Mouse (Mus musculus) intestine, embryonic 16.5 days (tissue): ENCODE data around the gene Heca. TPM values are rescaled to one million over a fixed set of nuclear protein-coding genes. Genes with fewer than 3 reads are reported as not detected.
A peak's percentile ranks its signal among the peaks of the same experiment; 100 is the strongest.
"Not testable (repeated sequence)": the region's sequence is repeated elsewhere in the genome, so short reads cannot be mapped to it uniquely, and the experiment has no call there.

Source experiments
- ATAC-seq: fragments of 200-750 bp; cut with Nextera tagmentation; 2 replicates; pipeline ENCODE4 v1.8.0; 2017; ENCODE audit warnings: moderate TSS enrichment, moderate library complexity
- H3K27ac ChIP-seq: fragments of 300-500 bp; sonication (generic); 2 replicates; pipeline ENCODE4 v1.5.1; 2014; ENCODE audit warnings: mild to moderate bottlenecking, low read length
- H3K27me3 ChIP-seq: fragments of 300-500 bp; sonication (generic); replicated peaks from 2 replicates; pipeline ENCODE4 v1.6.1; 2014; ENCODE audit warnings: low read length, control low read depth, mixed read lengths; ENCODE audit not compliant: control insufficient read depth, insufficient read depth
- H3K36me3 ChIP-seq: fragments of 300-500 bp; sonication (generic); 2 replicates; pipeline ENCODE4 v1.6.1; 2014; ENCODE audit warnings: low read length, control low read depth; ENCODE audit not compliant: control insufficient read depth, insufficient read depth
- H3K4me1 ChIP-seq: fragments of 300-500 bp; sonication (generic); 2 replicates; pipeline ENCODE4 v1.6.1; 2014; ENCODE audit warnings: low read length, control low read depth, mixed read lengths; ENCODE audit not compliant: control insufficient read depth, insufficient read depth
- H3K4me2 ChIP-seq: fragments of 300-500 bp; sonication (generic); 2 replicates; pipeline ENCODE4 v1.6.1; 2014; ENCODE audit warnings: low read depth, low read length, control low read depth
- H3K4me3 ChIP-seq: fragments of 300-500 bp; sonication (generic); 2 replicates; pipeline ENCODE4 v1.5.1; 2014; ENCODE audit warnings: mild to moderate bottlenecking, low read length
- H3K9ac ChIP-seq: fragments of 300-500 bp; sonication (generic); 2 replicates; pipeline ENCODE4 v1.6.1; 2014; ENCODE audit warnings: low read depth, low read length
- H3K9me3 ChIP-seq: fragments of 300-500 bp; sonication (generic); 2 replicates; pipeline ENCODE4 v1.6.1; 2016; ENCODE audit warnings: low read length, control low read depth; ENCODE audit not compliant: control insufficient read depth
- WGBS: fragments of 180-500 bp; shearing (Covaris S2); extraction: QIAGEN DNeasy Blood & Tissue Kit; methylation state at CpG from one replicate; pipeline ENCODE4 v1.1.7; 2014; 5-methylcytosine and 5-hydroxymethylcytosine counted together
- polyA plus RNA-seq: library from polyadenylated mRNA; unstranded; fragments of >200 nt; fragmentation: Nextera tagmentation; extraction: Ambion mirVana; gene quantifications from 2 replicates; pipeline ENCODE4 v1.2.1, GENCODE M21; 2015

The Heca gene
- polyA plus RNA-seq, 1 experiment from 2014 or later, result 2.6 TPM

GRCm38 (mm10) chr10:17857647-17858261 is 90.1 kb downstream of the Heca start:
- no peaks in the 10 kb centered on the region for H3K36me3 ChIP-seq
- ATAC-seq, result no peak
- no peaks in the 10 kb centered on the region for H3K9me3 ChIP-seq
- no peak overlapping the region for H3K4me2 ChIP-seq
- H3K27ac ChIP-seq, result no peak overlapping the region
- H3K9ac ChIP-seq, result no peak overlapping the region
- H3K4me3 ChIP-seq, result no peak overlapping the region
- no peaks in the 10 kb centered on the region for H3K4me1 ChIP-seq
- H3K27me3 ChIP-seq, result no peaks in the 10 kb centered on the region
- 90% methylated on average over 9 of the region's 9 CpGs for WGBS

- Histone ChIP-seq H3K36me3 (no peaks in the 10 kb centered on the region), H3K9ac (no peak overlapping the region), H3K4me3 (no peak overlapping the region), H3K4me2 (no peak overlapping the region), H3K27me3 (no peaks in the 10 kb centered on the region), H3K27ac (no peak overlapping the region), H3K9me3 (no peaks in the 10 kb centered on the region), H3K4me1 (no peaks in the 10 kb centered on the region)
- WGBS, result 50% methylated on average over 4 of the region's 4 CpGs
- ATAC-seq, result no peak
These were observed 102.9 kb downstream of the Heca start for GRCm38 (mm10) chr10:17844781-17845537.

DNA sequence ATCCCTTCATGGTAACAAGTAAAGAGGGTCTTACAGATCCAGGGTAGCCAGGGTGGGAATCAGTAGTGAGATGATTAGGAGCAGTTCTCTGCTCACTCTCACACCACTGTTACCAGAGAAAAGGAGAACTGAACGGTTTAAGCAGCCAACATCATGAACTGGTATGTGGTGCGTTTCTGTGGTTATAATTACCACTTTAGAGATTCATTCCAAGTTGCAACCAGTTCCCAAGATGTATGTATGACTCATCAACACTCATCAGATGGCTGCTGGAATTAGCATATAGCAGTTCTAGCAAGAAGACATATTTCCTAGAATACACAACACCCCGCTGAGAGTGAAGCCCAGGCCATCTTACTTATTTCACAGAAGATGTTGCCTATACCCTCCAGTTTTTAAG is 105.8 kb downstream of the Heca start:
- WGBS, result 91% methylated on average over 3 of the region's 3 CpGs
- no peaks in the 10 kb centered on the region for H3K9me3 ChIP-seq
- H3K27ac ChIP-seq, result no peak overlapping the region
- no peak overlapping the region for H3K4me2 ChIP-seq
- no peaks in the 10 kb centered on the region for H3K4me1 ChIP-seq
- H3K4me3 ChIP-seq, result no peak overlapping the region
- H3K27me3 ChIP-seq, result no peaks in the 10 kb centered on the region
- ATAC-seq, result no peak
- H3K36me3 ChIP-seq, result no peaks in the 10 kb centered on the region
- H3K9ac ChIP-seq, result no peak overlapping the region

DNA sequence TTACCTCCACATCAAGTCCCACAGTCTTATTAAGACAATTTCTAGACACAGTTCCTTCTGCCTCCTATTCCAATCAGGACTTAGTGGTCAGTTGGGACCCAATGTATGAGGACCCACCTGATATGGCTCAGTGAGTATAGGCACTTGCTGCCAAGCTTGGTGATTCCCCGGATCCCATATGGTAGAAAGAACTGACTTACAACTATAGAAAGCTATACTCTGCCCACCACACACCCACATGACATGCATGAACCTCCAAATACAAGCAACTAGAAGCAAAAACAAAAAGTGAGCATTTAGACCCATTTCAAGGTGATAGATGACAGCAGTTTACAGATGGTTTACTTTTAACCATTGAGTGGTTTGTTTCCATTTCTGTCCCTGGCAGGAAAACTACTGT is 111.6 kb downstream of the Heca start:
- no peak overlapping the region for H3K27ac ChIP-seq
- no peak overlapping the region for H3K9ac ChIP-seq
- H3K4me3 ChIP-seq, result no peak overlapping the region
- whole genome bisulfite sequencing, result 93% methylated on average over 1 of the region's 1 CpGs
- H3K27me3 ChIP-seq, result no peaks in the 10 kb centered on the region
- no peaks in the 10 kb centered on the region for H3K4me1 ChIP-seq
- no peak overlapping the region for H3K4me2 ChIP-seq
- no peak for ATAC-seq
- H3K36me3 ChIP-seq, result no peaks in the 10 kb centered on the region
- H3K9me3 ChIP-seq, result no peaks in the 10 kb centered on the region

- H3K4me1 ChIP-seq, result no peaks in the 10 kb centered on the region
- ATAC-seq, result no peak
- no peaks in the 10 kb centered on the region for H3K27me3 ChIP-seq
- 79% methylated on average over 6 of the region's 6 CpGs for WGBS
- H3K36me3 ChIP-seq, result no peaks in the 10 kb centered on the region
- H3K9ac ChIP-seq, result no peak overlapping the region
- no peak overlapping the region for H3K27ac ChIP-seq
- H3K4me3 ChIP-seq, result no peak overlapping the region
- no peaks in the 10 kb centered on the region for H3K9me3 ChIP-seq
- H3K4me2 ChIP-seq, result no peak overlapping the region
These were observed 112.8 kb downstream of the Heca start for GRCm38 (mm10) chr10:17835031-17835430.

GRCm38 (mm10) chr10:17831041-17831440 is 116.8 kb downstream of the Heca start:
- no peak for ATAC-seq
- Histone ChIP-seq H3K4me1 (peaks cover 5% of the 10 kb centered on the region), H3K36me3 (no peaks in the 10 kb centered on the region), H3K27ac (no peak overlapping the region), H3K9me3 (no peaks in the 10 kb centered on the region), H3K4me3 (no peak overlapping the region), H3K9ac (no peak overlapping the region), H3K4me2 (no peak overlapping the region), H3K27me3 (no peaks in the 10 kb centered on the region)
- WGBS, result 60% methylated on average over 3 of the region's 3 CpGs

- Histone ChIP-seq H3K4me3 (no peak overlapping the region), H3K9ac (no peak overlapping the region), H3K27ac (no peak overlapping the region), H3K4me1 (peaks cover 5% of the 10 kb centered on the region), H3K9me3 (no peaks in the 10 kb centered on the region), H3K36me3 (no peaks in the 10 kb centered on the region), H3K27me3 (no peaks in the 10 kb centered on the region), H3K4me2 (no peak overlapping the region)
- WGBS, result 77% methylated on average over 4 of the region's 4 CpGs
- no peak for ATAC-seq
These were observed 118.7 kb downstream of the Heca start for GRCm38 (mm10) chr10:17829205-17829604.

GRCm38 (mm10) chr10:17827391-17827790 is 120.5 kb downstream of the Heca start:
- Histone ChIP-seq H3K9ac (0 out of 2 replicates have a peak overlapping the region, but pooled peaks have one; percentile 11), H3K4me2 (peak overlapping the region; percentile 33), H3K27ac (no peak overlapping the region), H3K36me3 (no peaks in the 10 kb centered on the region), H3K9me3 (no peaks in the 10 kb centered on the region), H3K4me3 (peak overlapping the region; percentile 12; the same call in 1 of the 2 replicates), H3K27me3 (no peaks in the 10 kb centered on the region), H3K4me1 (peaks cover 5% of the 10 kb centered on the region)
- 9% methylated on average over 12 of the region's 12 CpGs for whole genome bisulfite sequencing
- no peak for ATAC-seq

DNA sequence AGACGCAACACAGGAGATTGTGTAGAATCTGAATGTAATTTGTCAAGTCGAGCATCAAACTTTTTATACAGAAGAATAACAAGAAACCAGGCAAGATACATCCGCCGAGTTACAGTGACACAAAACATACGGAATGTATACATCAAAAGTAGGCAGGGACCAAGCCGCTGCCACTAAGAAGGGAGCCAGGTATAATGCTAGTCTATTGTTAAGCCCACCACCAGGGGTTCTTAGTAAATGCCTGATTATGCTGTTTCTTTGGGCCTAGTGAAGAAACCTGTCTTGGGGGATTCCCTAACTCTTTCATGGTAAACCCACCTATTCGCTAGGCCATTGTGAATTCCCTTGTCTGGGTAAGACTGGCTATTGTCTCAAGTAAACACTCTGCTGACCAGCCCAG is 127.4 kb downstream of the Heca start:
- H3K9me3 ChIP-seq, H3K9ac ChIP-seq, H3K4me1 ChIP-seq, H3K4me3 ChIP-seq, H3K27me3 ChIP-seq, ATAC-seq, H3K4me2 ChIP-seq, H3K27ac ChIP-seq, H3K36me3 ChIP-seq: not testable (repeated sequence)
- 90% methylated on average over 7 of the region's 7 CpGs for WGBS
